Mouse (Mus musculus): Measurements from ENCODE around the gene Etv1. TPM values are rescaled to one million over a fixed set of nuclear protein-coding genes. Genes with fewer than 3 reads are reported as not detected.

Gene Etv1
- polyA plus RNA-seq (2015; fragmentation: Nextera tagmentation; extraction: Ambion mirVana), result 12.8 and 13.5 TPM in 2 replicates

- under 1% methylated on average over 20 of the region's 20 CpGs for WGBS
These were observed at the start of gene Etv1 for GRCm38 (mm10) chr12:38779186-38779777. Etv1 (plus strand) TSS chr12:38779380.

DNA sequence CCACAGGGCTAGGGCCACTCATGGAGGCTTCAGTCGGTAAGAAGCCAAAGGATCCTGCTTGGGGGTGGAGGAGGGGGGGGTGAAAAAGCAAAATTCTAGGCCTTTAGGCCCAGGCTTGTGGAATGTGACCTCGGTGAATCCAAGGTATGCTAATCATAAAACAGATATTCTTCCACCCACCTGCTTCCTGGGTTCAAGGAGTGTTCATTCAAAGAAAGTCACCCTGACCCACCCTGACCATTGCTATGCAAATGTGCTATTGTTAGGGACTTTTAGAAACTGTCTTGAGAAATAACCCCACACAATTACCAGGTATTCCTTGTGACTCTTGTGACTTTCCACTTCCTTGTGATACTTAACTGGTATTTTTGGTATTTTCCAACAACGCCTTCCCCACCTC lies 49.5 kb upstream of the Etv1 start:
- no peak overlapping the region for H3K9ac ChIP-seq (ENCODE audit: low read depth, low read length)
- ATAC-seq (replicated peaks; ENCODE audit: low FRiP score, low read depth), result no peak

More at GRCm38 (mm10) chr12:38779186-38779777, at the start of gene Etv1:
- Histone ChIP-seq H3K4me1 (replicated peaks; ENCODE audit: insufficient read depth, low read length) (peaks cover 3% of the 10 kb centered on the region; the same call in 1 of the 2 replicates), H3K27me3 (ENCODE audit: insufficient read depth, low read length) (no peaks in the 10 kb centered on the region), H3K27ac (peak within 1 kb of the TSS; percentile 93), H3K9me3 (replicated peaks; ENCODE audit: low read length) (no peaks in the 10 kb centered on the region), H3K9ac (ENCODE audit: low read depth, low read length) (peak within 1 kb of the TSS; percentile 65), H3K4me2 (ENCODE audit: low read length) (peak within 1 kb of the TSS; percentile 90), H3K4me3 (replicated peaks; ENCODE audit: low read depth, low read length) (peak within 1 kb of the TSS; percentile 51), H3K36me3 (ENCODE audit: insufficient read depth, low read length) (no peaks in the 10 kb centered on the region)
- ATAC-seq (replicated peaks; ENCODE audit: low FRiP score, low read depth) (peak; percentile 73), DNase-seq (ENCODE audit: low spot score) (peak; percentile 93)
- no peak for TF ChIP-seq CTCF (IDR thresholded peaks at IDR 0.05; ENCODE audit: low read depth)

GRCm38 (mm10) chr12:38730791-38731190 lies 48.4 kb upstream of the Etv1 start:
- no peak for ATAC-seq (replicated peaks; ENCODE audit: low FRiP score, low read depth)
- DNase-seq (ENCODE audit: low spot score), result no peak
- H3K27ac ChIP-seq, result no peak overlapping the region
- no peak for TF ChIP-seq CTCF (IDR thresholded peaks at IDR 0.05; ENCODE audit: low read depth)
- H3K36me3 ChIP-seq (ENCODE audit: insufficient read depth, low read length), result no peaks in the 10 kb centered on the region
- 94% methylated on average over 2 of the region's 2 CpGs for WGBS
- no peak overlapping the region for H3K4me2 ChIP-seq (ENCODE audit: low read length)
- no peaks in the 10 kb centered on the region for H3K27me3 ChIP-seq (ENCODE audit: insufficient read depth, low read length)
- H3K9ac ChIP-seq (ENCODE audit: low read depth, low read length), result no peak overlapping the region
- no peaks in the 10 kb centered on the region for H3K9me3 ChIP-seq (replicated peaks; ENCODE audit: low read length)
- H3K4me1 ChIP-seq (replicated peaks; ENCODE audit: insufficient read depth, low read length), result no peaks in the 10 kb centered on the region
- no peak overlapping the region for H3K4me3 ChIP-seq (replicated peaks; ENCODE audit: low read depth, low read length)

More for the DNA sequence above, 49.5 kb upstream of the Etv1 start:
- H3K36me3 ChIP-seq (ENCODE audit: insufficient read depth, low read length), result no peaks in the 10 kb centered on the region
- H3K4me2 ChIP-seq (ENCODE audit: low read length), result no peak overlapping the region
- H3K4me1 ChIP-seq (replicated peaks; ENCODE audit: insufficient read depth, low read length), result no peaks in the 10 kb centered on the region
- no peak overlapping the region for H3K27ac ChIP-seq
- H3K27me3 ChIP-seq (ENCODE audit: insufficient read depth, low read length), result no peaks in the 10 kb centered on the region
- H3K9me3 ChIP-seq (replicated peaks; ENCODE audit: low read length), result no peaks in the 10 kb centered on the region
- DNase-seq (ENCODE audit: low spot score), result no peak
- H3K4me3 ChIP-seq (replicated peaks; ENCODE audit: low read depth, low read length), result no peak overlapping the region
- WGBS, result 75% methylated on average over 3 of the region's 3 CpGs
- TF ChIP-seq CTCF (IDR thresholded peaks at IDR 0.05; ENCODE audit: low read depth), result no peak

DNA sequence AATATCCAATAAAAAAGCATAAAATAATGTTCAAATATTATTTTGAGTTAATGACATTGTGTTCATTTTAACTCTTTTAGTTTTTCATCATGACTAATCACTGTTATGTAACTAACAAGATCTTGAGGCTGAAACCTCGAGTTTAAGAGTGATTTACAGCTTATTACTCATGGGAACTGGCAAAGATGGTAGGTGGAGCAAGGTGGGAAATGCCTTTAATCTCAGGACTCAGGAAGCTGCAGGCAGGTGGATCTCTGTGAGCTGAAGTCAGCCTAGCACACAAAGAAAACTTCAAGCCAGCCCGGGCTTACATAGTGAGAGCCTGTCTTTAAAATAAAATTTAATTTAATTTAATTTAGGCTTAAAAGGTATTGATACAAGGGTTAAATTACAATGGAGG lies 19.9 kb upstream of the Etv1 start:
- no peak overlapping the region for H3K4me3 ChIP-seq (replicated peaks; ENCODE audit: low read depth, low read length)
- H3K9me3 ChIP-seq (replicated peaks; ENCODE audit: low read length), result no peaks in the 10 kb centered on the region
- H3K9ac ChIP-seq (ENCODE audit: low read depth, low read length), result no peak overlapping the region
- H3K27ac ChIP-seq, result no peak overlapping the region
- no peak overlapping the region for H3K4me2 ChIP-seq (ENCODE audit: low read length)
- no peaks in the 10 kb centered on the region for H3K36me3 ChIP-seq (ENCODE audit: insufficient read depth, low read length)
- ATAC-seq (replicated peaks; ENCODE audit: low FRiP score, low read depth) (no peak), DNase-seq (ENCODE audit: low spot score) (no peak)
- H3K27me3 ChIP-seq (ENCODE audit: insufficient read depth, low read length), result no peaks in the 10 kb centered on the region
- no peaks in the 10 kb centered on the region for H3K4me1 ChIP-seq (replicated peaks; ENCODE audit: insufficient read depth, low read length)
- TF ChIP-seq CTCF (IDR thresholded peaks at IDR 0.05; ENCODE audit: low read depth), result no peak
- 29% methylated on average over 2 of the region's 2 CpGs for WGBS

- no peak overlapping the region for H3K27ac ChIP-seq
- DNase-seq (ENCODE audit: low spot score) (peak; percentile 51), ATAC-seq (replicated peaks; ENCODE audit: low FRiP score, low read depth) (no peak)
- H3K4me3 ChIP-seq (replicated peaks; ENCODE audit: low read depth, low read length), result no peak overlapping the region
- no peaks in the 10 kb centered on the region for H3K9me3 ChIP-seq (replicated peaks; ENCODE audit: low read length)
- H3K4me1 ChIP-seq (replicated peaks; ENCODE audit: insufficient read depth, low read length), result peaks cover 3% of the 10 kb centered on the region; the same call in 1 of the 2 replicates
- H3K27me3 ChIP-seq (ENCODE audit: insufficient read depth, low read length), result no peaks in the 10 kb centered on the region
- no peak for TF ChIP-seq CTCF (IDR thresholded peaks at IDR 0.05; ENCODE audit: low read depth)
- 75% methylated on average over 7 of the region's 7 CpGs for WGBS
- no peak overlapping the region for H3K9ac ChIP-seq (ENCODE audit: low read depth, low read length)
- H3K4me2 ChIP-seq (ENCODE audit: low read length), result peak overlapping the region; percentile 90; the same call in 1 of the 2 replicates
- no peaks in the 10 kb centered on the region for H3K36me3 ChIP-seq (ENCODE audit: insufficient read depth, low read length)
These were observed 1.9 kb upstream of the Etv1 start for GRCm38 (mm10) chr12:38777316-38777715.

DNA sequence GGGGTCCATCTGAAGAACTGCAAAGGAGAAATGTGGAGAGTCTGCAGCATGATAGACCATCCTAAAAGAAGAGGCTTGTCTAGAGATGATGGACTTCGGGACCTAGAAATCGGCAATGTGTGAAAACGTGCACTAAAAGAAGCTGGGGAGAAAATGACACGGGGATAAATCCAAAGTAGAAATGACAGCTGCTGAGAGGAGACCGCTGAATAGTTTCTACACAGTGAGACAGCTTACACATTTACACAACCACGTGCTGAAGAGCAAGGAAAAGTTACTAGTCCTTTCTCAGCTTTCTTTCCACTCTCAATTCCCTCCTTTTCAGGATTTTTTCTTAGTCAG lies 1.3 kb upstream of the Etv1 start:
- no peak for TF ChIP-seq CTCF (IDR thresholded peaks at IDR 0.05; ENCODE audit: low read depth)
- H3K4me3 ChIP-seq (replicated peaks; ENCODE audit: low read depth, low read length), result peak overlapping the region; percentile 51
- no peaks in the 10 kb centered on the region for H3K9me3 ChIP-seq (replicated peaks; ENCODE audit: low read length)
- no peak overlapping the region for H3K9ac ChIP-seq (ENCODE audit: low read depth, low read length)
- WGBS, result 7% methylated on average over 6 of the region's 6 CpGs
- ATAC-seq (replicated peaks; ENCODE audit: low FRiP score, low read depth) (no peak), DNase-seq (ENCODE audit: low spot score) (no peak)
- peaks cover 3% of the 10 kb centered on the region; the same call in 1 of the 2 replicates for H3K4me1 ChIP-seq (replicated peaks; ENCODE audit: insufficient read depth, low read length)
- peak overlapping the region; percentile 26; the same call in 1 of the 2 replicates for H3K27ac ChIP-seq
- H3K36me3 ChIP-seq (ENCODE audit: insufficient read depth, low read length), result no peaks in the 10 kb centered on the region
- no peaks in the 10 kb centered on the region for H3K27me3 ChIP-seq (ENCODE audit: insufficient read depth, low read length)
- H3K4me2 ChIP-seq (ENCODE audit: low read length), result peak overlapping the region; percentile 90
